Mouse (Mus musculus) thymus, adult 2 months (tissue): ENCODE measurements around the gene Dennd1a. TPM values are rescaled to one million over a fixed set of nuclear protein-coding genes. Genes with fewer than 3 reads are reported as not detected.

Experiments used
- DNase-seq: peaks from one replicate; pipeline ENCODE4 v3.0.0; 2021
- H3K27ac ChIP-seq: fragments of 200-500 bp; 2 replicates; pipeline ENCODE4 v1.5.1; 2012; ENCODE audit warnings: low read length, control low read depth; ENCODE audit not compliant: control insufficient read depth, insufficient read depth
- H3K27me3 ChIP-seq: fragments of 200-500 bp; 2 replicates; pipeline ENCODE4 v1.6.1; 2012; ENCODE audit warnings: mild to moderate bottlenecking, low read length, moderate library complexity, mixed read lengths; ENCODE audit not compliant: control insufficient read depth, insufficient read depth
- H3K36me3 ChIP-seq: fragments of 200-500 bp; 2 replicates; pipeline ENCODE4 v1.6.1; 2012; ENCODE audit warnings: mild to moderate bottlenecking, low read length, moderate library complexity; ENCODE audit not compliant: control insufficient read depth, insufficient read depth
- H3K4me1 ChIP-seq: fragments of 200-500 bp; replicated peaks from 2 replicates; pipeline ENCODE4 v1.6.1; 2012; ENCODE audit warnings: low read length; ENCODE audit not compliant: control insufficient read depth, insufficient read depth
- H3K4me3 ChIP-seq: fragments of 200-500 bp; 2 replicates; pipeline ENCODE4 v1.5.1; 2012; ENCODE audit warnings: mild to moderate bottlenecking, low read length, control low read depth, moderate library complexity; ENCODE audit not compliant: control insufficient read depth, insufficient read depth
- CTCF ChIP-seq: fragments of 200-500 bp; IDR thresholded peaks from 2 replicates; pipeline ENCODE4 v1.5.1; 2012; ENCODE audit warnings: mild to moderate bottlenecking, control low read depth, low read length, moderate library complexity, borderline replicate concordance; ENCODE audit not compliant: control insufficient read depth, poor library complexity, insufficient read depth; ENCODE audit errors: extremely low read depth
- POLR2A ChIP-seq: fragments of 200-500 bp; IDR thresholded peaks from 2 replicates; pipeline ENCODE4 v1.6.1; 2012; ENCODE audit warnings: mild to moderate bottlenecking, low read length, control low read depth, moderate library complexity; ENCODE audit not compliant: control insufficient read depth, poor library complexity, insufficient read depth; ENCODE audit errors: extremely low read depth
- WGBS: fragments of 180-500 bp; shearing (Covaris S2); methylation state at CpG from one replicate; pipeline ENCODE4 v1.1.7; 2018; 5-methylcytosine and 5-hydroxymethylcytosine counted together
- polyA plus RNA-seq: library from polyadenylated mRNA; depleted of rRNA; stranded (reverse); fragments of >200 nt; gene quantifications from 2 replicates; pipeline ENCODE4 v1.2.3, GENCODE M21; 2012

Dennd1a gene
- polyA plus RNA-seq, 1 experiment: 35.9 TPM

DNA sequence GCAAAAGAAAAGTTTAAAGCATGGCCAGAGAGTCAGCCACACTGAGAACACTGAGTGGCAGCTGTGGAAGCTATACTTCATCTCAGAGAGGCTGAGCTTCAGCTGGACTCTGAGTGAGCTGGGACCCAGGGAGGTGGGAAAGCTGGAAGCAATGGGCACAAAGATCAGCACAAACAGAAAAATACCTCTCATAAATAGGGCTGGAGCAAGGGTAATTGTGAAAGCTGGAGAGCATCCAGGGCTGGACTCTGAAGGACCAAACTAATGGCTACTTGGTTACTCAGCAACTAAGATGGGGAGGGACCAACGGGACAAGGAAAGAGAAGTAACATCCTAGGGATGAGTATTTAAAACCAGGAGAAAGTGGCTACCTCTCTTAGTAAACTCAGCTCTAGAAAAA is 225.0 kb downstream of the Dennd1a start:
- WGBS: 97% methylated on average over 1 of the region's 1 CpGs

DNA sequence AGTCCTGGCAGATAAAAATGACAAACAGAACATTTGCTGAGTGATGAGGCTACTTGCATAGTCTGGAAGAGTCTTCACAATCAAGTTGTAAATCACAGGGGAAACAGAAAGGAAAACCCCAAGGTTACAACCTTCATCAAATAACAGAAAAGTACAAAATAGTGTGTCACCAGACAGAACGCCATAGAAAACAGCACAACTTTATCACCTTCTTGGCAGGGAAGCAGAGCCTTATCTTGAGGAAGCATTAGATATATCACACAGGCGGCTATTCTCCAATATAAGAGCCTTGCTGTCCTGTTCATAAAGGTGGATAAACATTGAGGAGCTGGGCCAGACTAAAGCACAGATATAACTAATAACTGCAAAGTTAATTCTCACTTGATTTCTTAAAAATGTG is 225.7 kb downstream of the Dennd1a start:
- H3K4me1 ChIP-seq: no peaks in the 10 kb centered on the region
- WGBS: 80% methylated on average over 2 of the region's 2 CpGs

More for the DNA sequence above, 225.0 kb downstream of the Dennd1a start:
- H3K27ac ChIP-seq: no peak overlapping the region
- TF ChIP-seq CTCF (no peak), POLR2A (no peak)
- H3K4me1 ChIP-seq: no peaks in the 10 kb centered on the region
- no peak overlapping the region for H3K4me3 ChIP-seq
- no peak for DNase-seq
- H3K27me3 ChIP-seq: no peaks in the 10 kb centered on the region
- no peaks in the 10 kb centered on the region for H3K36me3 ChIP-seq

GRCm38 (mm10) chr2:38052440-38052839 is 234.8 kb downstream of the Dennd1a start:
- no peak overlapping the region for H3K27ac ChIP-seq
- peaks cover 6% of the 10 kb centered on the region; the same call in 1 of the 2 replicates for H3K4me1 ChIP-seq
- 71% methylated on average over 3 of the region's 3 CpGs for WGBS
- TF ChIP-seq POLR2A: no peak
- TF ChIP-seq CTCF: no peak
- no peak overlapping the region for H3K4me3 ChIP-seq
- no peaks in the 10 kb centered on the region for H3K36me3 ChIP-seq
- peak; percentile 19 for DNase-seq
- no peaks in the 10 kb centered on the region for H3K27me3 ChIP-seq

More for the DNA sequence above, 225.7 kb downstream of the Dennd1a start:
- TF ChIP-seq CTCF (no peak), POLR2A (no peak)
- H3K27me3 ChIP-seq: no peaks in the 10 kb centered on the region
- DNase-seq: no peak
- no peak overlapping the region for H3K27ac ChIP-seq
- no peak overlapping the region for H3K4me3 ChIP-seq
- H3K36me3 ChIP-seq: no peaks in the 10 kb centered on the region

DNA sequence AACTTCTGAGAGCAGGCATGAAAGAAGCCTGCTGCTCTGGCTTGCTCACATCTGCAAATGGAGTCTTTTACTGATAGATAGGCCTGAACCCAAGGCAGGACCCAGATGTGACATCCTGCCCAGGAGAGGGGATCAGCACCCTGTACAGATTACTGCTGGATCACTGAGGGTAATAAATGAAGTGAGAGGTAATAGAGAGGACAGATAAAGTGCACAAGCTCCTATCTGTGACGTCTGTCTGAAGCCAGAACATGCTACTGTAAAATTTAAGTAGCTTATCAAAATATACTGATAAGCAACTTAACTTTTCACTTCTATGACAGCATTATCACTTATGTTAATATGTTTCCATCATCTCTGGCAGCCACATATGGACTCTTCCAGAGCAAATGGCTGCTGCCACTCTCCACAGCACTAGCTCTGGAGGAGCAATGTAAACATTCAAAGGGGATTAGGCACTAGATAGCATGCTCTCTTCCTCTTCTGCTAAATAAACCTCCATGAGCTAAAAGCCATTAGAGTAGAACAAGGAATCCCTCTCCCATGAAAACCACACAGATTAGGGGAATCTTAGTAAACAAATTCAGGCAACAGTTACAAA is 235.6 kb downstream of the Dennd1a start:
- no peak overlapping the region for H3K27ac ChIP-seq
- 97% methylated on average over 1 of the region's 1 CpGs for WGBS
- no peak for DNase-seq
- H3K36me3 ChIP-seq: no peaks in the 10 kb centered on the region
- H3K4me3 ChIP-seq: no peak overlapping the region
- peaks cover 6% of the 10 kb centered on the region; the same call in 1 of the 2 replicates for H3K4me1 ChIP-seq
- no peaks in the 10 kb centered on the region for H3K27me3 ChIP-seq
- TF ChIP-seq CTCF (no peak), POLR2A (no peak)

GRCm38 (mm10) chr2:38048996-38049395 is 238.2 kb downstream of the Dennd1a start:
- no peaks in the 10 kb centered on the region for H3K36me3 ChIP-seq
- H3K4me1 ChIP-seq: peaks cover 6% of the 10 kb centered on the region; the same call in 1 of the 2 replicates
- no peak overlapping the region for H3K27ac ChIP-seq
- H3K27me3 ChIP-seq: no peaks in the 10 kb centered on the region
- no peak for TF ChIP-seq POLR2A
- TF ChIP-seq CTCF: no peak
- DNase-seq: no peak
- H3K4me3 ChIP-seq: no peak overlapping the region

DNA sequence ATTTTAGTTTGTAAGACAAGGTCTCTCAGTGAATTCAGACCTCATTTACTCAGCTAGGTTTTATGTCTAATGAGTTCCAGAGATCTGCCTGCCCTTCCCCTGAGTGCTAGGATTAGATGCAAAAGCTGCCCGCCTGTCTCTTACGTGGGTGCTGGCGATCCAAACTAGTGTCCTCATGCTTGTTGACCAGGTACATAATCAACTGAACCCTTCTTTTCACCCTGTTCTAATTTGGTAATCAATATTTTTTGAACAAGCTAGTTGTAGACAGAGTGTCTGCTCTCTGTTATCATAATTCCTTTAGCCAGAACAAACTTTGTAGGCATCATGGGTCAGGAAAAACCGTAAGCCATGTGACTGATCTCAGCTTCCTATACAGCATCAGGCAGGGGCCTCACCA is 241.9 kb downstream of the Dennd1a start:
- Histone ChIP-seq H3K27ac (no peak overlapping the region), H3K4me1 (no peaks in the 10 kb centered on the region), H3K27me3 (no peaks in the 10 kb centered on the region), H3K36me3 (no peaks in the 10 kb centered on the region), H3K4me3 (no peak overlapping the region)
- WGBS: 97% methylated on average over 4 of the region's 4 CpGs
- DNase-seq: no peak
- TF ChIP-seq POLR2A: no peak
- TF ChIP-seq CTCF: no peak

DNA sequence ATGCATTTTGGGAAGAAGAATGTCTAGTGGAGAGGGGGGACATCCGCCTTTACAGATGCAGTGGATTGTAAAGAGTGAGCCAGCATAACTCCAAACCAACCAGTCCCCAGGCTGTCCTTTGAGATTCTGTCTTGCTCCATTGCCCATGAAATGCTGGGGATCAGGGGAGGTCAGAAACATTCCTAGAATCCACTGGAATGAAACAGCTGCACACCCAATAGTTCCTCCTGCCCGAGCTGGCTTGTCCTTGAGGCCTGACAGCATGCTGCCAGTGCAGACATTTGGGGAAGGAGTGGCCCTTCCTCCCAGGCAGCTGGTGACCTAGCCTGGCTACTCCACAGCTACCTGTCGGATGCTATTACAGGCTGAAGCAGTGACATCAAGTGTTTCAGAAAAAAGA is 246.3 kb downstream of the Dennd1a start:
- Histone ChIP-seq H3K4me3 (no peak overlapping the region), H3K36me3 (no peaks in the 10 kb centered on the region), H3K27me3 (no peaks in the 10 kb centered on the region), H3K4me1 (no peaks in the 10 kb centered on the region), H3K27ac (no peak overlapping the region)
- WGBS: 92% methylated on average over 3 of the region's 3 CpGs
- TF ChIP-seq POLR2A: no peak
- no peak for TF ChIP-seq CTCF
- no peak for DNase-seq
